Mouse (Mus musculus): ENCODE measurements around the gene Sdad1. TPM values are rescaled to one million over a fixed set of nuclear protein-coding genes. Genes with fewer than 3 reads are reported as not detected.

Gene Sdad1
- total and polyA plus RNA-seq, 3 experiments, result 43.6 to 72.9 (median 63.7) TPM

GRCm38 (mm10) chr5:92336743-92337142, 26.5 kb upstream of the Sdad1 start:
- H3K27ac ChIP-seq (ENCODE audit: insufficient read depth, low read depth), result no peak overlapping the region
- peaks cover 3 to 4% of the 10 kb centered on the region in 2 experiments; a peak in 1 of 4 replicates for H3K4me1 ChIP-seq (ENCODE audit: control insufficient read depth in 1 of 2, insufficient read depth in 2 of 2)
- dilution Hi-C loops (cut with MboI; ENCODE audit: extremely low pct_ligation_motif_present, extremely low pct_unique_long_range_greater_than_20kb, low sequenced_read_pairs), result no loop called here
- no peaks in the 10 kb centered on the region for H3K36me3 ChIP-seq (replicated peaks in 1 of 2; ENCODE audit: control insufficient read depth in 1 of 2, insufficient read depth in 1 of 2, low read length in 1 of 2)
- H3K9me3 ChIP-seq (replicated peaks; ENCODE audit: low read length), result no peaks in the 10 kb centered on the region
- in situ Hi-C loops (cut with MboI; ENCODE audit: low pct_ligation_motif_present, low pct_unique_long_range_greater_than_20kb, low sequenced_read_pairs), result no loop called here
- TF ChIP-seq MEF2A (IDR thresholded peaks at IDR 0.05; ENCODE audit: borderline replicate concordance, low read depth, low read length), result no peak
- TF ChIP-seq ZC3H11A (IDR thresholded peaks at IDR 0.05; ENCODE audit: low read depth, low read length), result no peak
- no peak for TF ChIP-seq ETS1 (conservative IDR thresholded peaks at IDR 0.05; ENCODE audit: low read depth, low read length)
- no peak for TF ChIP-seq JUN (IDR thresholded peaks at IDR 0.05; ENCODE audit: insufficient read depth, low read depth, low read length)
- no peak for DNase-seq (ENCODE audit: extremely low read depth)
- H3K27me3 ChIP-seq (replicated peaks), result no peaks in the 10 kb centered on the region
- H3K79me2 ChIP-seq (replicated peaks; ENCODE audit: control insufficient read depth, extremely low read depth, insufficient read depth, poor library complexity, severe bottlenecking), result no peaks in the 10 kb centered on the region
- H3K9ac ChIP-seq (ENCODE audit: insufficient read depth, low read depth), result no peak overlapping the region
- H3K4me3 ChIP-seq (replicated peaks in 1 of 3; ENCODE audit: low read depth in 2 of 3, low read length in 2 of 3, poor library complexity in 1 of 3), result no peak overlapping the region
- H3K4me2 ChIP-seq (ENCODE audit: insufficient read depth, low read depth, poor library complexity, severe bottlenecking), result no peak overlapping the region

- no peaks in the 10 kb centered on the region for H3K9me3 ChIP-seq (replicated peaks; ENCODE audit: low read length)
- peak overlapping the region; percentile 46 for H3K4me2 ChIP-seq (ENCODE audit: insufficient read depth, low read depth, poor library complexity, severe bottlenecking)
- H3K4me1 ChIP-seq (ENCODE audit: control insufficient read depth in 1 of 2, insufficient read depth in 2 of 2), result 0 out of 4 replicates have a peak, but pooled peaks cover 0 to 5% of the 10 kb centered on the region in 2 experiments
- in situ Hi-C loops (cut with MboI; ENCODE audit: low pct_ligation_motif_present, low pct_unique_long_range_greater_than_20kb, low sequenced_read_pairs), result no loop called here
- no peaks in the 10 kb centered on the region for H3K36me3 ChIP-seq (replicated peaks in 1 of 2; ENCODE audit: control insufficient read depth in 1 of 2, insufficient read depth in 1 of 2, low read length in 1 of 2)
- dilution Hi-C loops (cut with MboI; ENCODE audit: extremely low pct_ligation_motif_present, extremely low pct_unique_long_range_greater_than_20kb, low sequenced_read_pairs), result no loop called here
- H3K79me2 ChIP-seq (replicated peaks; ENCODE audit: control insufficient read depth, extremely low read depth, insufficient read depth, poor library complexity, severe bottlenecking), result no peaks in the 10 kb centered on the region
- no peak overlapping the region for H3K4me3 ChIP-seq (replicated peaks in 1 of 3; ENCODE audit: low read depth in 2 of 3, low read length in 2 of 3, poor library complexity in 1 of 3)
- DNase-seq (ENCODE audit: extremely low read depth), result no peak
- H3K9ac ChIP-seq (ENCODE audit: insufficient read depth, low read depth), result no peak overlapping the region
- TF ChIP-seq ZMIZ1 (IDR thresholded peaks at IDR 0.05; ENCODE audit: low read depth, low read length) (no peak), E2F4 (IDR thresholded peaks at IDR 0.05; ENCODE audit: insufficient replicate concordance, low read depth, low read length) (no peak), PAX5 (IDR thresholded peaks at IDR 0.05; ENCODE audit: low read length) (no peak), ZC3H11A (IDR thresholded peaks at IDR 0.05; ENCODE audit: low read depth, low read length) (no peak)
- no peaks in the 10 kb centered on the region for H3K27me3 ChIP-seq (replicated peaks)
- no peak overlapping the region for H3K27ac ChIP-seq (ENCODE audit: insufficient read depth, low read depth)
Observed at GRCm38 (mm10) chr5:92332359-92332840, 22.1 kb upstream of the Sdad1 start.

- Histone ChIP-seq H3K4me1 (ENCODE audit: control insufficient read depth in 1 of 2, insufficient read depth in 2 of 2) (0 out of 4 replicates have a peak, but pooled peaks cover 0 to 2% of the 10 kb centered on the region in 2 experiments), H3K9me3 (replicated peaks; ENCODE audit: low read length) (no peaks in the 10 kb centered on the region), H3K4me3 (replicated peaks in 1 of 3; ENCODE audit: low read depth in 2 of 3, low read length in 2 of 3, poor library complexity in 1 of 3) (no peak within 1 kb of the TSS), H3K79me2 (replicated peaks; ENCODE audit: control insufficient read depth, extremely low read depth, insufficient read depth, poor library complexity, severe bottlenecking) (no peaks in the 10 kb centered on the region), H3K27ac (ENCODE audit: insufficient read depth, low read depth) (no peak within 1 kb of the TSS), H3K9ac (ENCODE audit: insufficient read depth, low read depth) (no peak within 1 kb of the TSS), H3K27me3 (replicated peaks) (no peaks in the 10 kb centered on the region), H3K36me3 (replicated peaks in 1 of 2; ENCODE audit: control insufficient read depth in 1 of 2, insufficient read depth in 1 of 2, low read length in 1 of 2) (no peaks in the 10 kb centered on the region), H3K4me2 (ENCODE audit: insufficient read depth, low read depth, poor library complexity, severe bottlenecking) (peak within 1 kb of the TSS; percentile 46)
- TF ChIP-seq MAZ (IDR thresholded peaks at IDR 0.05; ENCODE audit: low read depth, low read length), result no peak
- no peak for TF ChIP-seq KAT2A (IDR thresholded peaks at IDR 0.05; ENCODE audit: insufficient replicate concordance, low read length)
- no peak for TF ChIP-seq PAX5 (IDR thresholded peaks at IDR 0.05; ENCODE audit: low read length)
- no peak for TF ChIP-seq SMC3 (IDR thresholded peaks at IDR 0.05; ENCODE audit: low read depth, low read length)
- no peak for TF ChIP-seq MEF2A (IDR thresholded peaks at IDR 0.05; ENCODE audit: borderline replicate concordance, low read depth, low read length)
- no peak for TF ChIP-seq HCFC1 (IDR thresholded peaks at IDR 0.05; ENCODE audit: low read depth, low read length)
- no peak for TF ChIP-seq CHD2 (IDR thresholded peaks at IDR 0.05; ENCODE audit: low read length)
- no peak for TF ChIP-seq EP300 (IDR thresholded peaks at IDR 0.05; ENCODE audit: low read length)
- no peak for TF ChIP-seq USF2 (conservative IDR thresholded peaks at IDR 0.05; ENCODE audit: low read depth, low read length)
- no peak for TF ChIP-seq RCOR1 (conservative IDR thresholded peaks at IDR 0.05; ENCODE audit: low read depth, low read length)
- DNase-seq (ENCODE audit: extremely low read depth), result no peak
- in situ Hi-C loops (cut with MboI; ENCODE audit: low pct_ligation_motif_present, low pct_unique_long_range_greater_than_20kb, low sequenced_read_pairs), result no loop called here
- dilution Hi-C loops (cut with MboI; ENCODE audit: extremely low pct_ligation_motif_present, extremely low pct_unique_long_range_greater_than_20kb, low sequenced_read_pairs), result no loop called here
Observed at GRCm38 (mm10) chr5:92331635-92332338, 21.5 kb upstream of the Sdad1 start, which contains the start of gene Art3. TSS of gene Art3 (plus strand) at chr5:92331827.

Measured in CH12.LX (cell line).